Mouse (Mus musculus): ENCODE measurements around the gene Ddx28.

Ddx28 gene

DNA sequence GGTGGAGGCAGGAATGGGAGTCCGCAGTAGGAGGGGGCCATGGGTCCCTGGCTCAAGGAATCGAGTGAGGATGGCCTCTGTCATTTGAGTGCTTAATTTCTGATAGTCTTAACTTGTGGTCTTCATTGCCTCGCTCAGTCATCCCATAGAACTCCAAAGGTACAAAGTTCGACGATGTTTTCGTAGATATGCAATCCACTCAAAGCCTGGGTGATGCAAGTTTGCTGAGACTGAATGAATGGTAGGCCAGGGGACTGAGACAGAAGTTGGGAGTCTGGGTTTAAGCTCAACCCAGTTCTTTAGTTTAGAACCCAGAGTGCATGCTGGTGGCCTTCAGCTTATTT lies at the start of gene Ddx28:
Ddx28 (minus strand) TSS at position 240 of the 344 bp plus-strand sequence.
- no peak for DNase-seq (ENCODE audit: low read depth in 1 of 2, low spot score in 2 of 2)

DNA sequence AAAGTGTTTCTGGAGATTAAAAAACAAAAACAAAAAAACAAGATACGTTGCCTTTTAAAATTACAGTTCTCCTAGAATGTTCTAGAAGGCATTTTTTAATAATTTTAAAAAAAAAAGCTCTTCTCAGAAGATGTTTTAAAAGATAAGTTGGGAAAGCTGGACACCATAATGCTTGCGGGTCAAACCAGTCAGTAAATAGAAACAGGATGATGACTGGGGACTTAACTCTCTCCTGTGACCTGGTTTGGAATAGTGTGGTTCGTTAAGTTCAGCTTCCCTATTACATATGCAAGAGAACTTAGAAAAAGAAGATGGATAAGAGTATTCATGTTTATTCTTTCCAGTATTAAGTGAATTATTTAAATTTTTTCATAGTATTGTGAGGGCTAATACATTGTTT lies 48.8 kb upstream of the Ddx28 start:
- no peak for DNase-seq (ENCODE audit: low read depth in 1 of 2, low spot score in 2 of 2)

DNA sequence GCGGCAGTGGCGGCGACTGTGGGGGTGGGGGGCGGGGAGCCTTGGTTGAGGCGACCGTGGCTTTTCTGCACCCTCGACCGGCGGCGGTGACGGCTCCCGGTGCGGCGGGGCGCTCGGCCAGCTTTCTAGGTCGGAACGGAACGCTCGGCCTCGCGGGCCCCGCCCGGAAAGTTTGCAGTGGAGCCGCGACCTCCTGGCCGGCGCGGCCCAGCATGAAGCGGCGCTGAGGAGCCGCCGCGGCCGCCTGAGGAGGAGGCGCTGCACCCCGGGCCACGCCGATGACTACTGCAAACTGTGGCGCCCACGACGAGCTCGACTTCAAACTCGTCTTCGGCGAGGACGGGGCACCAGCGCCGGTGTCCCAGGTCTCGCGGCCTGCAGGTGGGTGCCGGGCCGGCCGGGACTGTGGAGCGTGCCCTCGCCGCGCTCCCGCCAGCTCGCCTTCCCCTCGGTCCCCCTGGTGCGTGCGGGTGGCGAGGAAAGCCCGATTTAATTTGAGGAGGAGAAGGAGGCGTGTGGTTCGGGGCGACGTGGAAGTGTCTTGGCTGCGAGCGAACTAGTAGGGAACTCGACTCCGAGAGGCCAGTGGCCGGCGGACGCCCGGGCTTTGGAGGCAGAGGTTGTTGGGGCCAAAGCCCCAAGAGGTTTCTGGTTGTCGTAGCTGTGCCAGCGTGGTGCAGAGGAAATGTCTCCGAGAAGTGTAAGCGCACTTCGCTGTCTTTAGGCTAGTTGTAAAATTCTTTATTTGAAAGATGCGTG lies 48.1 kb upstream of the Ddx28 start:
- peak; percentile 27 to 33 for DNase-seq (ENCODE audit: low read depth in 1 of 2, low spot score in 2 of 2)

DNA sequence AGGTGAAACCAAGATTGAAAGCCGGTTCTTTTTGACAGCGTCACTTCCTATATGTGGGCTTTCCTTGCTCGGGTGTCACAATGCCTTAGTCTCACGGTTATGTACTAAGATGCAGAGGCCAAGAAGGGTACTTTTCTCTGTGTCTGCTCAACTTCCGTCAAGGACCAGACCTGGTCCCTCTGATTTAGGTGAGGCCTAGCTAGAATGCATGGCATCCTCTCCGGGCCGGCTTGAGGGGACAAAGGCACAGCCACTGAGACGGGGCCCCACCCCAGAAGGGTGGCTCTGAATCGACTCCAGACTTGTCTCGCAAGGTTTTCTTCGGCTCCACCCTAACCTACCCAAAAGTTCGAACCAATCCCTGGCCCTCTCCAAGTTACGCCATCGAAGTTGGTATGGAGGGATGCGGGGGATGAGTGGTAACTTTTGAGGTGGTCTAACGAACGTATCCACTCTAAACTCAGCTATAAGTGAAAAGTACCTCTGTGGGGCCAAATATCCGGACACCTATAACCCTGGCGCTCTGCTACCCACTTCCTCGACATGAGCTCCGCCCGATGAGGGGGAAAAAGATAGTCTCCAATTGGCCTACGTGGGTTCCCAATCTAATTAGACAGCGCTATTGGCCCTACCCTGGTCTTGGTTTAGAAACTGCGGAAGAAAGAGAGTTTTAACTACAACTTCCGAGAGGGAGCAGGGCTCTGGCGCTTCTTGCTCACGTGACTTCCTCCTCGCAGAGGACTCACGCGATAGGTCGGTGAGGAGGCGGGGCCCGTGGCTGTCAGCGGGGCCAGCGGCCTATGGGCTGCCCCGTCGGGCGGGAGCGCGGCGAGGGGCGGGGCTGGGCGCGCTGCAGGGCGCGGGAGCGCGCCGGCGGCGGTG lies 47.3 kb upstream of the Ddx28 start, which contains the start of gene Nfatc3:
Nfatc3 (plus strand) TSS at position 110 of the 882 bp plus-strand sequence.
- peak; percentile 91 to 96 for DNase-seq (ENCODE audit: low read depth in 1 of 2, low spot score in 2 of 2)

DNA sequence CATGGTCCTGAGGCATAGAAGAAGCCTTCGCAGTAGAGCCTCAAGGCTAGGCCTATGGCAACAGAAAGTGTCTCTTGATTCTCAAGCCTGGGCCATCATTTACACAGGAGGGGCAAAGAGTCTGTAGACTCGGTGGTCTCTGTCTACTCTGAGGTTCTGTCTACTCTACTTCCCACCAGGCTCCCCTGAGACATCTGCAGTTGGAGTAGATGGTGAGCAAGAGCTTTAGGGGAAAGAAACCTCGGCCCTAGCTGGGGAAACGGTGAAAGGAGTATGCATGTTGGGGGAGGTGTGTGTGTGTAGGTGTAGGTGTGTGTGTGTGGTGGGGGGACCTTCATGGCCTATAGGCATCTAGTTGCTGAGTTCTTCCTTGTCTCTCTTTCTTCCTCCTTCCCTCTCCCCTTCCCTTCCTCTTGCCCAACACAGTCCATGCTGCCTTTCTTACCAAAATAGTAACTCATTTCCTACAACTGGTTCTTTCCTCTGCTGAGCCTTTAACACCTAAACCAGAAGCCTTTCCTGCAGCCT lies 44.8 kb upstream of the Ddx28 start:
- DNase-seq (ENCODE audit: low read depth in 1 of 2, low spot score in 2 of 2): no peak

DNA sequence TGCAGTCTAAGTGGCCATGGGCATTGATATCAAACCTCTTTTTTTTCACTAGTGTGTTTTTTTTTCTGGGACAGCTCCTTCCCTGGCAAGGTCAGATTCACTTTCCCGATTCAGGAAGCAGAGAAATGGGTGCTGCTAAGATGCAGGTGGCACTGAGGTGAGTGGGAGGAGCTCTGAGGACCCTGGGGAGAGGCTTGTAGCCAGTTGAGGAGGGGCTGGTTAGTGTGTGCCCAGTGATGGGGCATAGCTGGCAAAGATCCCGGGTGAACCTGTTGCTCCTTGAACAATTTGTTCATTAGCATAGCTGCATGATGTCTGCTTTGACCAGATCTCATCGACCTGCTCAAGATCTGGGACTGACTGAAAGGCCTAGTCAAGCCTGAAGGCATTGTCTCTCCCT lies 43.4 kb upstream of the Ddx28 start:
- DNase-seq (ENCODE audit: low read depth in 1 of 2, low spot score in 2 of 2): no peak

DNA sequence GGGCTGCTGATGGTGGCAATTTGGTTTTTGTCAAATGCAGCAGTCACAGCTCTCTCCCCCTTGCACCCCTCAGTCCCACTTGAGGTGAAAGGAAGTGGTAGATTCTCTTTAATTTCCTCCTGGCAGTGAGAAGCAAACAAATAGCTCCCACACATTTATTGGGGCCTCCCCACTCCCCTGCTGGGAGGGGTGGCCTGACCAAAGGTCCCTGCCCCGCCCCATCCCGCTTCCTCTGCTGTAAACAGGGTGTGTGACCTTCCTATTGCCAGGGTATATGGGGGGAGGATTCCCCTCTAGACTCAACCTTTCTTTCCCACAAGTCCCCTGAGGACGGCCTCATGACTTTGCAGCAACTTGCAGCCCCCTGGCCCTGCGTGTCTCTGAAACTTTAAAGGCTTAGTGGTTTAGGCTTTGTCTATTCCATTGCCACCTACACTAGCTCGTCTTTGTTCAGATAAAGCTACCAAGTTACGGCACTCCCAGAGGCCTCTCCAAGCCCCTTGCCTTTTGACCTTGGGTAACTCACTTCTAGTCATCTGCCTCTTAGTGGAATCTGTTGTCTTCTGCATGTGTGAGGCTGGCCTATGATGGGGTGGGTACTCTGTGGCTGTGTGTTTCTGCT lies 42.6 kb upstream of the Ddx28 start:
- peak in 1 of 2 experiments; percentile 47 for DNase-seq (ENCODE audit: low read depth in 1 of 2, low spot score in 2 of 2)

DNA sequence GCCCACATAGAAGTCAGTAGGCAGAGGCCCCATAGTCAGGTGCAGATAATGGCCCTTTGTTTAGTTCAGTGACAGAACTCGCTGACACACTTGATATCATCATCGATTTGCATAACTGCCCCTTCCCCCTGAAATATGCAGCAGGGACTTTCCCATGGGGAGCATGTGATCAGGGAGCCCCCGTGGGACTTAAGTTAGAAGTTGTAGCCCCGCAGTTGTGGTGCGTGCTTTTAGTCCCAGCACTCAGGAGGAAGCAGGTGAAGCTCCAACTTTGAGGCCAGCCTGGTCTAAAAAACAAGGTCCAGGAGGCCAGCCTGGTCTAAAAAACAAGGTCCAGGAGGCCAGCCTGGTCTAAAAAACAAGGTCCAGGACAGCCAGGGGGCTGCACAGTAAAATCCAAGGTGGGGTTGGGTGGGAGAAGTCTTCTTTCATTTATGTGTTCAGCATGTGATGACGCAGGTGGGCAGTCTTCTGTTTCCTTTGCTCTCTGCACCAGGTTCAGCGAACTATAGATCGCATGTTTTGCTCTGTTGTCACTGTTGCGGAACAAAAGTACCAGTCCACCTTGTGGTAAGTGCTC lies 40.9 kb upstream of the Ddx28 start:
- peak in 1 of 2 experiments; percentile 17 for DNase-seq (ENCODE audit: low read depth in 1 of 2, low spot score in 2 of 2)

DNA sequence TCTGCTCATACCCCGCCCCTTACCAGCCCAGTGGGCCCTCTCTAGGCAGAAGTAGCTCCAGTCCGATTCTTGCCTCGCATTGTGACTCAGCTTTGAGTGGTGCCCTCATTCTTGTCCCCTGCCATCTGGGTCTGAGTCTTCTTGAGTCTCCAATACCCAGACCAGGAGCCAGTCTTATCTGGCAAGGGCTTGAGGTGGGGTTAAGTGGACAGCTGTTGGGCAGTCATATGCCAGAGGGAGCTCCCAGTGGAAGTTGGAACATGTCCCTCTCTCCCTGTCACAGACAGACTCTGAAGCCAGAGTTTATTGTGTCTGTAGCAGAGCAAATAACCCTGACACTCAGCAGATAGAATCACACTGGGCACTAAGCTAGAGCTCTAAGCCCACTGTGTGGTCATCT lies 39.4 kb upstream of the Ddx28 start:
- no peak for DNase-seq (ENCODE audit: low read depth in 1 of 2, low spot score in 2 of 2)

DNA sequence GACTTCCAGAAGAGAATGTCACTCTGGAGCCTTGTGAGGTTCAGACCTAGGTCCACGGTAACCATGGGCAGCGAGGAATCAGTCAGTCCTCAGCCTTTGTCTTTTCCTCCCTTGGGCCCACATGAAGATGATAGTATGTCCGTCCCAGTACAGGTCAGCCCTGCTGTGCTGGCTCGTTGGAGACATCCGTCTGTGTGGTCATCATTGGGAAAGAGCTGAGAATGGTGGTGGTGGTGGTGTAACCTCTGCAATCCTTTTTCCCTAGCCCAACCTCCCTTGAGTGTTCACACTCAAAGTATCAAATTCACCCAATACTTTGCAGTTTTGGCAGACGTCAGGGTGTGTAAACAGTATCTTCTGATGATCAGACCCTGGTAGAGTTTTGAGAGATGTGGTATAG lies 38.2 kb upstream of the Ddx28 start:
- DNase-seq (ENCODE audit: low read depth in 1 of 2, low spot score in 2 of 2): no peak

DNA sequence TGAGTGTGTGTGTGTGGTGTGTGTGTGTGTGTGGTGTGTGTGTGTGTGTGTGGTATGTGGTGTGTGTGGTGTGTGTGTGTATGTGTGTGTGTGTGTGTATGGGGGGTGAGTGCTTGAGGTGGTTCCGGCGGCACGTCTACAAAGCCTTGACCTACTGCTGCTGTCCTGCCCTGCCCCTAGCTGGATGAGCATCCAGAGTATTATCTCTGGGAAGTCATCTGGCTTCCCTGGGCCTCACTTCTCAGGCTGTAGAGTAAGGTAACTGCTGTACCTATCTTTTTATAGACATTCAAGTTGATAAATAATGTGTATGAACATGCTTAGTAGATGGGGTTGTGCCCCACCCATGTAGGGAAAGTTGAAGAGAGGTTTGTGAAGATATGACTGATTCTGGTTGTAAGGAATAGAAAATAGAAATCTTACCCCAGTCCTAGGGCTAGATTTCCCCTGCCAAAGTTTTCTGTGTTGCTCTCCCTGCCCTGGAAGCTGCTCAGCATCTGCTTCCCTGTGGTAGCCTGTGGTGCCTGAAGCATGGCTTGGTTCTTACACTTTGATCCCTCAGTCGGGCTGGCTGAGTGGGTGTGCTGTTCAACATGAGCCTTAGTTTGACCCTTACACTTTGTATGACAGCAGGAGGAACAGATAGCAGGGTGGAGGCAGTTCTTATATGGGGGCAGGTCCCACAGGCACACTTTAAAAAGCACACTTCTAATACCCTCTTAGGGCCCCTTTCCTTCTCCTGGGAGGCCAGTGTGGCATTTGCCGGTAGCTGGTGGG lies 36.4 kb upstream of the Ddx28 start:
- DNase-seq (ENCODE audit: low read depth in 1 of 2, low spot score in 2 of 2): no peak

DNA sequence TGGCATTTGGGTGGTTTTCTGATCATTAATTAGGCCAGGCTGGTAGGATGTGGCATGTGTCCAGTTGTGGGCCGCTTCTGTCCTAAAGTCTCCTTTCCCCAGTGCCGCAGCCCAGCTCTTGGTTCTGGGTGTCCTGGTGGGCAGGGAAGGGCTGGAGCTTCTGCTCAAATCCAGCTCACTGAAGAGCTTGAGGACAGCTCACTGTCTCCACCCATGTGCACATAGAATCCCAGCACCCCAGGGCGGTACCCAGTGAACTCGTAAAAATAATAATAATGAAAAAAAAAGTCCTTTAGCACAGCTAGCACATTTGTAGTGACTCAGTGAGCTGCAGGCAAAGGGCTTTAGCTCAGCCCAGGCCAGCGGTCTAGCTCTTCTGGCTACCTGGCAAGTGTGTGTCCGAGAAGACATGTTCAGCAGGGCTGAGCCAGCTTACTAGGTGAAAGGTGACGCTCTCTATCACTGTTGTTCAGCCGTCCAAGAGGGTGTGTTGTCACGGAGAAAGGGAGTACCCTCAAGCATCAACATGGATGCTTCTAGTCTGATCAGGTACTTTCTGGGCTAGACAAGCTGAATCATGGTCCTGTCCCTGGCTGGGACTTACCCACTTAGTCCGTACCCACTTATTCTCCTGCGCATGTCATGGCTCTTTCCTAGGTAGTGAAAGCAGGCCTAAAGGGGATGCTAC lies 35.3 kb upstream of the Ddx28 start:
- no peak for DNase-seq (ENCODE audit: low read depth in 1 of 2, low spot score in 2 of 2)

DNA sequence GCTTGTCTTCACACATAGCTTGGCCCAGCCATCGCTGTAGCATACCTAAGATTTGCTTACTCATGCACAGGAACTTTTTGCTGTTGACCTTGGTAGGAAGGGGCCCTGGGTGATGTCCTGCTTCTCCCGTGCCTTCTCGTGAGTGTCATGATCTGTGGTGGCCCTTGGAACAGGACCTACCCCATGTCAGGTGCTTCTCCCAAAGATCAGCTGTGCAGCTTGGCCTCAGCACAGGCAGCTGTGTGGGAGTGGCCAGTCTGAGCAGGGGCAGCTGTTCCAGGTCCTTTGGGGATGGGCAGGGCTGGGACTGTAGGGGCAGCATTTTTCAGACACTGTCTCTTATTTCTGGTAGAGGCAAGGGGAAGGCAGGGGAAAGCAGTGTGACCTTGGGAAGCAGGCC lies 32.5 kb upstream of the Ddx28 start:
- DNase-seq (ENCODE audit: low read depth in 1 of 2, low spot score in 2 of 2): no peak

DNA sequence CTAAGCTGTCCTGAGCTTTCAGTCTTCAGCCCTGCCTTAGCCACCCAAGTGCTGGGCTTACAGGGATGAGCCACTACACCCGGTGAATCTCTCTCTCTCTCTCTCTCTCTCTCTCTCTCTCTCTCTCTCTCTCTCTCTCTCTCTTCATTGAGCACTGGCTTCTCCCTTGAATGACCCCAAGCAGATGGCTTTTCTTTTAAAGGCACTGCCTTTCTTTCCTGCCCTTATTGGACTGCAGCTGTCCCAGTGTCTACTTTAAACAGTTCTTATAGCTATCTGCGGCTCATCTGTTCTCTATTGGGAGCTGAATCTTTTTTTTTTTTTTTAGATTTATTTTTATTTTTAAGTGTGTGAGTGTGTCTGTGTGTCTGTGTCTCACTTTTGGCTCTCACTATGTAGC lies 31.4 kb upstream of the Ddx28 start:
- DNase-seq (ENCODE audit: low read depth in 1 of 2, low spot score in 2 of 2): no peak

DNA sequence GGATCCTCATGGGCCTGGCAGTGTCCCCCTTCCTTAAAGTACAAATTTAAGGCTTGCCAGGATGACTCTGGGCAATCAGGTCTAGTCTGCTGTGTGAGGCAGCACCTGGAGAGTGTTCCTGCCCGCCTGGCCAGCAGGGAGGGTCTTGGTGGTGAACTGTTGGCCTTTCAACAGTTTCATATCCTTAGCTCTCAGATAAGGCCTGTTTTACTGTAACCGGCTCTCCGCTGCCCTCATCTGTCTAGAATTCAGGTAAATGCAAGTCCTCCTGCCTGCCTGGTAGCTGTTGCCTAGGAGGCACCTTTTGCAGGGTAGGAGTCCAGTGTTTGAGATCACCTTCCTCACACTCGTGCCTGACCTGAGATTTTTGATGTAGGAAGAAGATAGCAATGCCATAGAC lies 28.5 kb upstream of the Ddx28 start:
- DNase-seq (ENCODE audit: low read depth in 1 of 2, low spot score in 2 of 2): no peak

DNA sequence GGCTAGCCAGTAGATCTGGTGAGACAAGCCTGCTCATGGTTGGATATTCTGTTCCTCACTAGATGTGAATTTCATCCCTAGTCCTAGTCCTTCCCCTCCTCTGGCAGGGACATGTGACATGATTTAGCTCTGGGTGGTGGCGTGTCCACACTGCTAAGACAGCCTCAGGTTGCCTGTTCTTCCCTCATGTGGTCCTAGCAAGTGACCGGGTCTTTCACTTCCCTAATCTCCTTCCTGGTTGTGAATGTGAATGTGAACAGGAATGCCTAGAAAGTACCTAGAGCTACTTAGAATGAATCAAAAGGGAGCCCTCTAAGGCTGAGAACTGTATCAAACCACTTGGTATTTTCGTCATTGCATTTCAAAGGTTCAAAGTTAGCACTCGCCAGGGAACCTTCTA lies 27.9 kb upstream of the Ddx28 start:
- DNase-seq (ENCODE audit: low read depth in 1 of 2, low spot score in 2 of 2): peak; percentile 16 to 50

DNA sequence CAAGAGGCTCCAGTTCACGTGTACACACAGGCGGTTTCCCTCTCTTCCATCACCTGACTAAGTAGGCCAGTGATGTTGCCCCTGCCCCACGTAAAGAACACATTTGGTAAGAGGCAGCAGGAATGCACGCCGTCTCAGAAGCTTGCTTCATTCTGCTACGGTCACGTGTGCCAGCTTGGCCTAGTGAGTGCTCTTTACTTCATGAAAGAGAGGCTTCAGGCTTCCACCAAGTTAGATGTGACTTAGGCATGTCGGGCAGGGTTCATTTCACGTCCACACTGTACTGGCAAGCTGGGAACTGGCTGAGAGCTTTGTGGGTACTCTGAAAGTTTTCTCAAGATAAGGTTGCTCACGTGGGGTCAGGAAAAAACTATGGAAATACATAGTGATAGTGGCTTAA lies 27.0 kb upstream of the Ddx28 start:
- DNase-seq (ENCODE audit: low read depth in 1 of 2, low spot score in 2 of 2): no peak

DNA sequence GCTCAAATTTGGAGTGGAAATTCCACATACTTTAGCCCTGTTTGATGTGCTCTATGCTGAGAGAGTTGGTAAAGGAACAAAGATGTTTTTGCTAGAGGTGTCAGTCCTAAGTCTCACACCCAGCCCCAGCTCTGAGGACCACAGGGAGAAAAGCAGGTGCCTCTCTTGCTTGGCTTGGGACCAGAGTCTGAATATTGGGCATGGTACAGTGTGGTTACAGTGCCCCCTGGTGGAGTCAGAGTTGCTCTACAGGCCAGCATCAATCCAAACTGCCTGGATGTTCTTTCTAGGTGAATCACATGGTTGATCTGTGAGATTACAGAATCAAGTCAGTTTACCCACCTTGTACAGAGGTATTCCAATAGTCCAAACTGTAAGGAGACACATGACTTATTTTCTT lies 10.8 kb upstream of the Ddx28 start:
- peak in 1 of 2 experiments; percentile 64 for DNase-seq (ENCODE audit: low read depth in 1 of 2, low spot score in 2 of 2)

DNA sequence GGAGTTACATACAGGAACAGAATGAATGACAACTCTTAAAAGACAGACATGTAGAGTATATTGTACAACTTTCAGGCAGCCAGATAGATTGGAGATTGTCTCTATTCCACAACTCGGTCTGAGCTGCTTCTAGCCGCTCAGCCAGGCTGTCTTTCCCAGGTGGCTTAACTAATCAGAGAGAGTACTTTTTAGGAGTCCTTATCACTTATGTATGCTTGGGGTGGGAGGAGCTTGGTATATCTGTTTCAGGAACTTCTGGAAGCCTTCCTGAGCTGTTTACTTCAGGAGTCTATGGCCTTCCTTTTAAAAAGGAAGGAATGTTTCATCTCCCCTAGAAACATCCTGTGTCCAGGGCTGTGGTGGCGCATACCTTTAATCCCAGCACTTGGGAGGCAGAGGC lies 6.4 kb upstream of the Ddx28 start:
- no peak for DNase-seq (ENCODE audit: low read depth in 1 of 2, low spot score in 2 of 2)

DNA sequence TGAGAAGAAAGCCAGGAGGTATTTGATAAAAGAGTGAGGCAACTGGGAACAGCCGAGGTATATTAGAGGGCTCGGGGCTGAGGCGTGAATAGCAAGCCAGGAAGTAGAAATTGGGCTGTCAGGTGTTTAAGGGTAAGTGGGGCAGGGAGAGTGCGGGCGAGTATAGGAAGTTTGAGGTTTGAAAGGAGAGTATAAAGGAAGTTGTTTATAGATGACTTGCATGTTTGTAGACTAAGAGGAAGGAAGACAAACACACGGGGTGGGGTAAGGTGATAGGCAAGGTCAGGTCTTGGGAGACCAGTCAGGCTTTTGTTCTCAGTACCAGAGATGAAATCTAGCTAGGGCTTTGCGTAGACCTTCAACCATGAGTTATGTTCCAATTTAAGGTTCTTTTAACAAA lies 5.4 kb upstream of the Ddx28 start:
- DNase-seq (ENCODE audit: low read depth in 1 of 2, low spot score in 2 of 2): no peak

All from monocyte, adult 2 months (primary cell).